Mouse (Mus musculus) liver, adult 2 months (tissue): ENCODE measurements around the gene Cyp26c1.
A peak's percentile ranks its signal among the peaks of the same experiment; 100 is the strongest.

Source experiments
- CTCF ChIP-seq: fragments of 200-500 bp; IDR thresholded peaks from 2 replicates; pipeline ENCODE4 v1.5.1; 2011; ENCODE audit warnings: low read depth, low read length, control low read depth
- POLR2A ChIP-seq: fragments of 200-500 bp; IDR thresholded peaks from 2 replicates; pipeline ENCODE4 v1.6.1; 2011; ENCODE audit warnings: low read length, control low read depth; ENCODE audit not compliant: insufficient read depth; ENCODE audit errors: extremely low read depth

DNA sequence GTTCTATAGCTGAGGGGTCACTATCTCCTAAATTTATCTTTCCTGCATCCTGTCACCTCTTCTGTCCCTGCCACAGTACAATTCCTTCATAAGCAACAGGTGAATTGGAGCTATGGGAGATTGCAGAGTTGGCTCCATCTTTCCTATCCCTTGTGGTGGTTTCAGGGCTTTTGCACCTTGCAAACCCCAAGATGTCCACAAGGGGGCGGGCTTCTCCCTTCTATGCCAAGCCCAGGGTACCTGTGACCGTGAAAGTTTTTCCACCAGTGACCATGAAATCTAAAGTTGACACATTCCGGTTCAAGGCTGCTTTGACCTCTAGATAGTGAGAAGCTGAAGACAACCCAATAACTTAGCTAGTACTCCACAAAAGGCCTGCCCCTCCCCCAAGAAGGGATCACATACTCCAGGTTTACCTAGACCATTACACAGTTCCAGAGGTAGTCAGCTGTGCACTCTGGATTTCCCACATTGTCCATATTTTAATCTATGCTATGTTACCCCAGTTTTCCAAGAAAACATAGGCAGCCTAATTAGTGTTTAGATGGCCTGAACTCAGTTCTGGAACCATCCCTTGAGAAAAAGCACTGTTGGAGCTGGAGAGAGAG lies 18.6 kb downstream of the Cyp26c1 start:
- peak; percentile 83 for TF ChIP-seq CTCF
- no peak for TF ChIP-seq POLR2A
